Mouse (Mus musculus) liver, adult (tissue): ENCODE results near the gene Dhx9.

Source experiments
- GATA4 ChIP-seq: IDR thresholded peaks from 2 replicates; pipeline ENCODE4 v1.6.1; 2014; ENCODE audit warnings: mild to moderate bottlenecking, low read length; ENCODE audit not compliant: insufficient replicate concordance

Dhx9 gene

GRCm38 (mm10) chr1:153487500-153487879 lies at the start of gene Dhx9:
Gene Dhx9, minus strand, starts transcription at chr1:153487660.
- TF ChIP-seq GATA4, result peak; percentile 5; the same call in 1 of the 2 replicates

- TF ChIP-seq GATA4, result no peak
These were observed 48.2 kb upstream of the Dhx9 start for GRCm38 (mm10) chr1:153535611-153536010.

GRCm38 (mm10) chr1:153532234-153532841 lies 44.9 kb upstream of the Dhx9 start:
- TF ChIP-seq GATA4, result no peak

- no peak for TF ChIP-seq GATA4
These were observed 44.3 kb upstream of the Dhx9 start for GRCm38 (mm10) chr1:153531677-153532233.

GRCm38 (mm10) chr1:153522116-153522515 lies 34.7 kb upstream of the Dhx9 start:
- TF ChIP-seq GATA4, result no peak

- no peak for TF ChIP-seq GATA4
These were observed 27.9 kb upstream of the Dhx9 start for GRCm38 (mm10) chr1:153515368-153515767.

GRCm38 (mm10) chr1:153510330-153511009 lies 23.0 kb upstream of the Dhx9 start:
- no peak for TF ChIP-seq GATA4

GRCm38 (mm10) chr1:153509012-153509411 lies 21.6 kb upstream of the Dhx9 start:
- no peak for TF ChIP-seq GATA4

GRCm38 (mm10) chr1:153506266-153506665 lies 18.8 kb upstream of the Dhx9 start:
- no peak for TF ChIP-seq GATA4

GRCm38 (mm10) chr1:153501644-153502321 lies 14.3 kb upstream of the Dhx9 start:
- no peak for TF ChIP-seq GATA4

- TF ChIP-seq GATA4, result no peak
These were observed 12.6 kb upstream of the Dhx9 start for GRCm38 (mm10) chr1:153500030-153500429.

- no peak for TF ChIP-seq GATA4
These were observed 8.6 kb upstream of the Dhx9 start for GRCm38 (mm10) chr1:153496030-153496429.

- no peak for TF ChIP-seq GATA4
These were observed 6.5 kb upstream of the Dhx9 start for GRCm38 (mm10) chr1:153493931-153494330.

- TF ChIP-seq GATA4, result no peak
These were observed 5.9 kb upstream of the Dhx9 start for GRCm38 (mm10) chr1:153493338-153493737.

- TF ChIP-seq GATA4, result no peak
These were observed 4.4 kb upstream of the Dhx9 start for GRCm38 (mm10) chr1:153491822-153492221.

- no peak for TF ChIP-seq GATA4
These were observed 3.9 kb upstream of the Dhx9 start for GRCm38 (mm10) chr1:153491345-153491744.
